Mouse (Mus musculus): ENCODE data around the gene Ptpra.

GRCm38 (mm10) chr2:130453421-130453820 lies 3.3 kb downstream of the Ptpra start:
- no peak for TF ChIP-seq POLR2AphosphoS2 (IDR thresholded peaks at IDR 0.05; ENCODE audit: insufficient read length, low read depth)
- no peak for TF ChIP-seq TCF12 (IDR thresholded peaks at IDR 0.05; ENCODE audit: insufficient read depth, poor library complexity, severe bottlenecking)
- no peak for TF ChIP-seq MYOG (IDR thresholded peaks at IDR 0.05; ENCODE audit: control insufficient read depth in 1 of 3, insufficient read depth in 1 of 3, insufficient read length in 2 of 3, low read depth in 2 of 3)
- TF ChIP-seq POLR2A (IDR thresholded peaks at IDR 0.05; ENCODE audit: insufficient read length, low read depth): no peak
- no peak for TF ChIP-seq MYOD1 (IDR thresholded peaks at IDR 0.05; ENCODE audit: control insufficient read depth in 1 of 3, insufficient read length in 2 of 3, low read depth in 2 of 3)
- no peak for TF ChIP-seq TCF3 (IDR thresholded peaks at IDR 0.05; ENCODE audit: insufficient read length, low read depth)
- no peak for TF ChIP-seq MAX (IDR thresholded peaks at IDR 0.05; ENCODE audit: low read depth)
- no peak for TF ChIP-seq USF1 (IDR thresholded peaks at IDR 0.05; ENCODE audit: low read depth)
- TF ChIP-seq REST (IDR thresholded peaks at IDR 0.05; ENCODE audit: insufficient read depth, insufficient read length): no peak

All from myocyte (in vitro differentiated cells).